Mouse (Mus musculus) heart, adult 2 months (tissue): ENCODE results near the gene Zfp719.

Source experiments
- CTCF ChIP-seq: fragments of 200-600 bp; IDR thresholded peaks from 2 replicates; pipeline ENCODE4 v1.8.1; 2022; ENCODE audit warnings: antibody characterized with exemption, mild to moderate bottlenecking, moderate library complexity
- POLR2A ChIP-seq: fragments of 200-500 bp; IDR thresholded peaks from 2 replicates; pipeline ENCODE4 v1.6.1; 2011; ENCODE audit warnings: mild to moderate bottlenecking, low read depth, low read length, control low read depth; ENCODE audit not compliant: insufficient read depth

DNA sequence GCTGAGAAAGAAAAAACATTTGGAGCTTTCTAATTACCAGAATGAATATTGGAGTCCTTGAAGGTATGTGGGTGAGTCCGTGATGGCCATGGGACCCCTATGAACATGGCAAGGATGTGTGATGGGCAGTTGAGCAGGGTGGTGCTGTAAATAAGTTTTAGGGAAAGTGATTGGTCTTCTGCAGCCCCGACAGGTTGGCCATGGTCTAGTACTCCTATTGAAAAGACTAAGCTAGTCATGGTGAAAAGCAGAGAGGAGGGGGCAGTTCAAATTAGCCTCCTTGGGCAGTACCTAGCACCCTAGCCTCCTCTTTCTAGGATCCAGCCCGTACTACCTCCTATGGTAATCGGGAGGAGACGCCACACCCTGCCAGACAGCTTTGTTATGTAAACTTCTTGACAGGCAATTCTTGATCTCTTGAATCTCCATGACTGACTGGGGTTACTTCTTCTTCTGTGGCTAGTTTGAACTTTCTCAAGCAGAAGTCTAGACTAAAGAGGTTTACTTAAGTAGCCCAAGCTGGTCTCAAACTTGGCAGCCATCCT, 28.4 kb downstream of the Zfp719 start:
- TF ChIP-seq POLR2A (no peak), CTCF (no peak)
